Mouse (Mus musculus): ENCODE data around the gene Plekha6. TPM values are rescaled to one million over a fixed set of nuclear protein-coding genes. Genes with fewer than 3 reads are reported as not detected.
A peak's percentile ranks its signal among the peaks of the same experiment; 100 is the strongest.

Plekha6 gene
- polyA plus RNA-seq, 1 experiment = 0.12 TPM

GRCm38 (mm10) chr1:133267813-133268492 lies 103.9 kb downstream of the Plekha6 start:
- H3K79me2 ChIP-seq (ENCODE audit: control insufficient read depth, insufficient read depth) = no peaks in the 10 kb centered on the region
- H3ac ChIP-seq (ENCODE audit: control insufficient read depth, insufficient read length) = no peak overlapping the region
- H3K4me2 ChIP-seq (ENCODE audit: low read depth) = no peak overlapping the region
- H3K4me3 ChIP-seq = no peak overlapping the region
- peaks cover 43% of the 10 kb centered on the region for H3K27me3 ChIP-seq (ENCODE audit: control insufficient read depth, insufficient read depth, insufficient read length)
- TF ChIP-seq POLR2AphosphoS2 (IDR thresholded peaks at IDR 0.05; ENCODE audit: insufficient read length, low read depth) = no peak
- TF ChIP-seq CEBPB (IDR thresholded peaks at IDR 0.05; ENCODE audit: insufficient read depth, poor library complexity, severe bottlenecking) = no peak
- TF ChIP-seq TCF12 (IDR thresholded peaks at IDR 0.05; ENCODE audit: insufficient read depth, poor library complexity, severe bottlenecking) = no peak
- TF ChIP-seq MAX (IDR thresholded peaks at IDR 0.05; ENCODE audit: low read depth) = no peak
- TF ChIP-seq POLR2A (IDR thresholded peaks at IDR 0.05; ENCODE audit: insufficient read length, low read depth) = no peak
- no peak for TF ChIP-seq REST (IDR thresholded peaks at IDR 0.05; ENCODE audit: insufficient read depth, insufficient read length)
- TF ChIP-seq TCF3 (IDR thresholded peaks at IDR 0.05; ENCODE audit: insufficient read length, low read depth) = no peak
- TF ChIP-seq USF1 (IDR thresholded peaks at IDR 0.05; ENCODE audit: low read depth) = peak; percentile 38
- H3K36me3 ChIP-seq (ENCODE audit: control insufficient read depth, insufficient read depth) = no peaks in the 10 kb centered on the region

- H3K27me3 ChIP-seq (ENCODE audit: control insufficient read depth, insufficient read depth, insufficient read length) = peaks cover 39% of the 10 kb centered on the region
- H3K79me2 ChIP-seq (ENCODE audit: control insufficient read depth, insufficient read depth) = no peaks in the 10 kb centered on the region
- TF ChIP-seq MAX (IDR thresholded peaks at IDR 0.05; ENCODE audit: low read depth) (no peak), MYOG (IDR thresholded peaks at IDR 0.05; ENCODE audit: control insufficient read depth in 1 of 3, insufficient read depth in 1 of 3, insufficient read length in 2 of 3, low read depth in 2 of 3) (no peak), E2F4 (IDR thresholded peaks at IDR 0.05; ENCODE audit: insufficient read depth) (no peak), TCF3 (IDR thresholded peaks at IDR 0.05; ENCODE audit: insufficient read length, low read depth) (no peak), POLR2AphosphoS2 (IDR thresholded peaks at IDR 0.05; ENCODE audit: insufficient read length, low read depth) (no peak), MYOD1 (IDR thresholded peaks at IDR 0.05; ENCODE audit: control insufficient read depth in 1 of 3, insufficient read length in 2 of 3, low read depth in 2 of 3) (no peak), REST (IDR thresholded peaks at IDR 0.05; ENCODE audit: insufficient read depth, insufficient read length) (no peak), USF1 (IDR thresholded peaks at IDR 0.05; ENCODE audit: low read depth) (no peak), TCF12 (IDR thresholded peaks at IDR 0.05; ENCODE audit: insufficient read depth, poor library complexity, severe bottlenecking) (no peak), SRF (IDR thresholded peaks at IDR 0.05; ENCODE audit: control insufficient read depth, insufficient read length, low read depth) (no peak), POLR2A (IDR thresholded peaks at IDR 0.05; ENCODE audit: insufficient read length, low read depth) (no peak), CEBPB (IDR thresholded peaks at IDR 0.05; ENCODE audit: insufficient read depth, poor library complexity, severe bottlenecking) (no peak)
- no peak overlapping the region for H3K4me3 ChIP-seq
- no peak overlapping the region for H3K4me2 ChIP-seq (ENCODE audit: low read depth)
- no peaks in the 10 kb centered on the region for H3K36me3 ChIP-seq (ENCODE audit: control insufficient read depth, insufficient read depth)
- no peak overlapping the region for H3ac ChIP-seq (ENCODE audit: control insufficient read depth, insufficient read length)
Measured at GRCm38 (mm10) chr1:133268503-133268902, 104.5 kb downstream of the Plekha6 start.

GRCm38 (mm10) chr1:133270336-133270735 lies 106.3 kb downstream of the Plekha6 start:
- H3K36me3 ChIP-seq (ENCODE audit: control insufficient read depth, insufficient read depth) = no peaks in the 10 kb centered on the region

GRCm38 (mm10) chr1:133274163-133274562 lies 110.2 kb downstream of the Plekha6 start:
- Histone ChIP-seq H3K79me2 (ENCODE audit: control insufficient read depth, insufficient read depth) (no peaks in the 10 kb centered on the region), H3K4me2 (ENCODE audit: low read depth) (no peak overlapping the region), H3K27me3 (ENCODE audit: control insufficient read depth, insufficient read depth, insufficient read length) (peaks cover 3% of the 10 kb centered on the region), H3K36me3 (ENCODE audit: control insufficient read depth, insufficient read depth) (no peaks in the 10 kb centered on the region), H3ac (ENCODE audit: control insufficient read depth, insufficient read length) (no peak overlapping the region), H3K4me3 (no peak overlapping the region)
- no peak for TF ChIP-seq CEBPB (IDR thresholded peaks at IDR 0.05; ENCODE audit: insufficient read depth, poor library complexity, severe bottlenecking)
- TF ChIP-seq MAX (IDR thresholded peaks at IDR 0.05; ENCODE audit: low read depth) = no peak

More at GRCm38 (mm10) chr1:133270336-133270735, 106.3 kb downstream of the Plekha6 start:
- no peaks in the 10 kb centered on the region for H3K79me2 ChIP-seq (ENCODE audit: control insufficient read depth, insufficient read depth)
- no peak overlapping the region for H3K4me3 ChIP-seq
- H3ac ChIP-seq (ENCODE audit: control insufficient read depth, insufficient read length) = no peak overlapping the region
- TF ChIP-seq SRF (IDR thresholded peaks at IDR 0.05; ENCODE audit: control insufficient read depth, insufficient read length, low read depth) = no peak
- no peak for TF ChIP-seq MYOG (IDR thresholded peaks at IDR 0.05; ENCODE audit: control insufficient read depth in 1 of 3, insufficient read depth in 1 of 3, insufficient read length in 2 of 3, low read depth in 2 of 3)
- no peak for TF ChIP-seq CEBPB (IDR thresholded peaks at IDR 0.05; ENCODE audit: insufficient read depth, poor library complexity, severe bottlenecking)
- TF ChIP-seq E2F4 (IDR thresholded peaks at IDR 0.05; ENCODE audit: insufficient read depth) = no peak
- TF ChIP-seq TCF12 (IDR thresholded peaks at IDR 0.05; ENCODE audit: insufficient read depth, poor library complexity, severe bottlenecking) = no peak
- TF ChIP-seq REST (IDR thresholded peaks at IDR 0.05; ENCODE audit: insufficient read depth, insufficient read length) = no peak
- no peak for TF ChIP-seq POLR2A (IDR thresholded peaks at IDR 0.05; ENCODE audit: insufficient read length, low read depth)
- no peak for TF ChIP-seq MAX (IDR thresholded peaks at IDR 0.05; ENCODE audit: low read depth)
- no peak for TF ChIP-seq POLR2AphosphoS2 (IDR thresholded peaks at IDR 0.05; ENCODE audit: insufficient read length, low read depth)
- no peak for TF ChIP-seq USF1 (IDR thresholded peaks at IDR 0.05; ENCODE audit: low read depth)
- no peak for TF ChIP-seq MYOD1 (IDR thresholded peaks at IDR 0.05; ENCODE audit: control insufficient read depth in 1 of 3, insufficient read length in 2 of 3, low read depth in 2 of 3)
- no peak for TF ChIP-seq TCF3 (IDR thresholded peaks at IDR 0.05; ENCODE audit: insufficient read length, low read depth)
- peaks cover 20% of the 10 kb centered on the region for H3K27me3 ChIP-seq (ENCODE audit: control insufficient read depth, insufficient read depth, insufficient read length)
- no peak overlapping the region for H3K4me2 ChIP-seq (ENCODE audit: low read depth)

- Histone ChIP-seq H3K4me3 (no peak overlapping the region), H3ac (ENCODE audit: control insufficient read depth, insufficient read length) (no peak overlapping the region), H3K4me2 (ENCODE audit: low read depth) (no peak overlapping the region), H3K36me3 (ENCODE audit: control insufficient read depth, insufficient read depth) (no peaks in the 10 kb centered on the region), H3K27me3 (ENCODE audit: control insufficient read depth, insufficient read depth, insufficient read length) (no peaks in the 10 kb centered on the region), H3K79me2 (ENCODE audit: control insufficient read depth, insufficient read depth) (no peaks in the 10 kb centered on the region)
- TF ChIP-seq MYOD1 (IDR thresholded peaks at IDR 0.05; ENCODE audit: control insufficient read depth in 1 of 3, insufficient read length in 2 of 3, low read depth in 2 of 3) (no peak), TCF3 (IDR thresholded peaks at IDR 0.05; ENCODE audit: insufficient read length, low read depth) (no peak), USF1 (IDR thresholded peaks at IDR 0.05; ENCODE audit: low read depth) (peak; percentile 90), MYOG (IDR thresholded peaks at IDR 0.05; ENCODE audit: control insufficient read depth in 1 of 3, insufficient read depth in 1 of 3, insufficient read length in 2 of 3, low read depth in 2 of 3) (no peak)
Measured at GRCm38 (mm10) chr1:133276983-133277382, 113.0 kb downstream of the Plekha6 start.

Data from myocyte (in vitro differentiated cells).